Mouse (Mus musculus): Measurements from ENCODE around the gene Zzz3. TPM values are rescaled to one million over a fixed set of nuclear protein-coding genes. Genes with fewer than 3 reads are reported as not detected.

Zzz3 gene
- polyA plus RNA-seq (2015; fragmentation: Nextera tagmentation; extraction: Ambion mirVana) = 36.0 and 37.0 TPM in 2 replicates

DNA sequence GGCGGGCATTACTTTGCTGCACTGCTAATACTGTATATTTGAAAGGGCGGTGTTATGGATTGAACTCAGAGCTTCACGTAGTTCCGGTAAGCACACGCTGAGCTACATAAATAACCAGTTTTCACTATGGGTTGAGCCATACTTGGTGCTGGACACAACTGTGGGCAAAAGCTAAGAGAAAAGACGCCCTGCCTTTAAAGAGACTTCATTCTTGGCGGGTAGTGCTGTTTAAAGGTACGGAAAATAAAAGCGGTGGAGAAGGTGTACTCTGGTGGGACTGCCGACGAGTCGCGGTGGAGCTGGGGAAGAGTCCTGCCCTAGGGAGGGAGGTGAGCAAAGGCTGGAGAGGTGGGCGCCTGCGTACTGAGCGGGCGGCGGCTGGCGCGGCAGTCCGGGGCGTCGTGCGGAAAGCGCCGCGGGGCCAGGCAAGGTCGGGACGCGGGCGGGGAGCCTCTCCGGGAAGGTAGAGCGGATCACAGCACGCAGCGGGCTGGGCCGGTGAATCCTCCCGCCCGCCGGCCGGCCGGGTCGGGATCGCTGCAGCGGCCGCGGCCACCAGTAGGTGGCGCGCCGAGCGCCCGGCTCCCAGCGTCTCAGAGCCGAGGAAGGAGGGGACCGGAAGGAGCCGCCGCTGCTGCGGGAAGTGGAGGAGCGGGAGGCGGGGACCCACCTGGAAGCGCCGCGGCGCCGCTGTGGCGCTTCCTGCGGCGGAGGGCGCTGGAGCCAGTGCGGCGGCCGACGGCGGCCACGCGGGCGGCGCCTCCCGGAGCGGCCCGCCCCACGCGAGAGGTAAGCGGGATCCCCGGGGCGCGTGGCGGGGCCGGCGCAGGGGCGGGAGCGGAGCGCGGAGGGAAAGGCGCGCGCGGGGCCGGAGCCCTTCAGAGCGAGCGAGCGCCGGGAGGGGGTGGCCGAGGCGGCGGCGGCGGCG lies at the start of gene Zzz3:
Gene Zzz3, plus strand, starts transcription at position 124 of the 928 bp plus-strand sequence.
- peak within 1 kb of the TSS; percentile 77 for H3K4me3 ChIP-seq
- peak; percentile 94 for ATAC-seq (ENCODE audit: low FRiP score)
- H3K4me2 ChIP-seq = peak within 1 kb of the TSS; percentile 85
- peak within 1 kb of the TSS; percentile 91 for H3K9ac ChIP-seq
- peaks cover 41% of the 10 kb centered on the region for H3K4me1 ChIP-seq (replicated peaks)
- WGBS = under 1% methylated on average over 62 of the region's 108 CpGs
- no peaks in the 10 kb centered on the region for H3K9me3 ChIP-seq
- H3K36me3 ChIP-seq = peaks cover 12% of the 10 kb centered on the region
- H3K27ac ChIP-seq = peak within 1 kb of the TSS; percentile 99
- no peaks in the 10 kb centered on the region for H3K27me3 ChIP-seq

DNA sequence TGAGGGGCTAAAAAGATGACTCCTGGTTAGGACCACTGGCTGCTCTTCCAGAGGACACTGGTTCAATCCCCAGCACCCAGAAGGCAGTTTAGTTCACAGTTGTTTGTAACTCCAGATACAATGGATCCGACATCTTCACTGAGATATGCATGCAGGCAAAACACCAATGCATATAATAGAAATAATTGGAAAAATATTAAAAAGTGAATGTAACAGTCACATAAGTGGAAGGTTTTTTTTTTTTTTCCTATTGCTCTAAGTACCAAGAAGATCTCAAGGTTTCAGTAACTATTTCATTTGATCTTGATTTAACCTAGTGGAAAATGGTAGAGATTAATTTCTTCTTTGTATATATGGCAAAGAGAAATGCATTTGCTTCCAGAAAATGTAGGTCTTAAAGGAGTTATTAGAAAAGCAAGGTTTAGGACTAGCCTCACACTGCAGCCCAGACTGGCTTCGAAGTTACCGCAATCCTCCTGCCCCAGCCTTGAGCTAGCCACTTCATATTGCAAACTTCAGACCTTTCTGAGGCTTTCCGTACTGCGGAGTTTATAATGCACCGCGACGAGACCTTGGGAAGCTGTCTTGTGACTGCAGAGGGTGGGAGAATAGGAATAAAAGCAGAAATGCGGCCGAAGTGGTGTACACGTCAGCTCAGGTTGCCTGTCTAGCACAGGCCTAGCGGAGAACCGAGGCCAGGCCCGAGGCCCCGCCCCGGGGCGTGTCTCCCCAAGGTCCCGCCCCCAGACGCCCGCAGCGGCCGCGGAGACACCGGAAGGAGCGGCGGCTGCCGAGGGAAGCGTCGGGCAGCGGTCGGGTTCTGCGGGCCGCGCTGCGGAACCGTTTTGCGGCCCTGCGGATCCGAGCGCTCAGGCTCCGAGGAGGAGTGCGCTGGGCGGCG lies 49.3 kb upstream of the Zzz3 start, which contains the start of gene Usp33:
Gene Usp33, plus strand, starts transcription at position 747 of the 901 bp plus-strand sequence.
- Histone ChIP-seq H3K9me3 (no peaks in the 10 kb centered on the region), H3K9ac (peak within 1 kb of the TSS; percentile 85), H3K4me1 (replicated peaks) (peaks cover 35% of the 10 kb centered on the region), H3K4me3 (peak within 1 kb of the TSS; percentile 76), H3K36me3 (no peaks in the 10 kb centered on the region), H3K27me3 (no peaks in the 10 kb centered on the region), H3K27ac (peak within 1 kb of the TSS; percentile 88), H3K4me2 (peak within 1 kb of the TSS; percentile 64)
- peak; percentile 96 for ATAC-seq (ENCODE audit: low FRiP score)
- 7% methylated on average over 39 of the region's 44 CpGs for WGBS

DNA sequence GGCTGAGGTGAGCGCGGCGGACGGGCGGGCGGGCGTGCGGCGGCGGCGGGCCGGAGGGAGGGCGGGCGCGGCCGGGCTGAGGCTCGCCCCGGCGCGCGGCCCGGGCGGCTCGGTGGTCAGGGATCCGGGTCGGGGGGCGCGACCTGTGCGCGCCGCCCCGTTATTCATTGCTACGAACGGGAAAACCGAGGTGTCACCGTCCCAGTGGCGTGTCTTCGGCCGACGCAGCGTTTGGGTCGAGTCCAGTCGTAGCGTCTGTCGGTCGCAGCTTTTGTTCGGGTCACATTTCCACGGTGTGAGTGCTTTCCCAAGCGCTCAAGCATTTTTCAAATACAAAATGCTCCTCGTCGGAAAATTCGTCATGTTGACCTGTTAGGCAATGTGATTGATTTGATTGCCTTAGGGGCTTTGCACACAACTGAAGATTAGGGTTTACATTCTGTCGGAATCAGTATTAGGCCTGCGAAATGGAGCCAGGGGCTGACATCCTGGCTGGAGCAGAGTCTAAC lies 48.6 kb upstream of the Zzz3 start:
- Histone ChIP-seq H3K4me3 (peak overlapping the region; percentile 76), H3K36me3 (no peaks in the 10 kb centered on the region), H3K9me3 (no peaks in the 10 kb centered on the region), H3K27ac (peak overlapping the region; percentile 88), H3K9ac (peak overlapping the region; percentile 85), H3K27me3 (no peaks in the 10 kb centered on the region), H3K4me1 (replicated peaks) (peaks cover 40% of the 10 kb centered on the region), H3K4me2 (peak overlapping the region; percentile 64)
- under 1% methylated on average over 51 of the region's 54 CpGs for WGBS
- no peak; the same call in none of the 2 replicates for ATAC-seq (ENCODE audit: low FRiP score)

DNA sequence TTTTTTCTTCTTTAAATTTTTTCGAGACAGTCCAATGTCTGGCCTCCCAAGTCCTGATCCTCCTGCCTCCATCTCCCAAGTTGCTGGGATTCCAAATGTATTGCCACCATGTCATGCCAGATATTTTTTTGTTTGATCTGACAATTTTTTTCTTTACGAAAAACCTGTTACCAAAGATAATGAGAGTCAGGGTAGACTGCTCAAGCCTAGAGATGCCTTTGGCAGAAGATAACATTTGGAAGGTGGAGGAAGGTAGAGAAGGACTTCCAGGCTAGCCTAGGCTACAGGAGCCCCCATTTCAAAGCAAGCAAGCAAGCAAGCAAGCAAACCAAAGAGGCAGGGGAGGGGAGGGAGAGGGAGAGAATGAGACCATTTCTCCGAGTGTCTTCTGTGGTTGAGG lies 48.0 kb upstream of the Zzz3 start:
- Histone ChIP-seq H3K36me3 (no peaks in the 10 kb centered on the region), H3K27me3 (no peaks in the 10 kb centered on the region), H3K4me3 (peak overlapping the region; percentile 76), H3K9ac (peak overlapping the region; percentile 85), H3K27ac (peak overlapping the region; percentile 88), H3K9me3 (no peaks in the 10 kb centered on the region), H3K4me1 (replicated peaks) (peaks cover 40% of the 10 kb centered on the region), H3K4me2 (peak overlapping the region; percentile 64)
- 47% methylated on average over 3 of the region's 3 CpGs for WGBS
- ATAC-seq (ENCODE audit: low FRiP score) = no peak

DNA sequence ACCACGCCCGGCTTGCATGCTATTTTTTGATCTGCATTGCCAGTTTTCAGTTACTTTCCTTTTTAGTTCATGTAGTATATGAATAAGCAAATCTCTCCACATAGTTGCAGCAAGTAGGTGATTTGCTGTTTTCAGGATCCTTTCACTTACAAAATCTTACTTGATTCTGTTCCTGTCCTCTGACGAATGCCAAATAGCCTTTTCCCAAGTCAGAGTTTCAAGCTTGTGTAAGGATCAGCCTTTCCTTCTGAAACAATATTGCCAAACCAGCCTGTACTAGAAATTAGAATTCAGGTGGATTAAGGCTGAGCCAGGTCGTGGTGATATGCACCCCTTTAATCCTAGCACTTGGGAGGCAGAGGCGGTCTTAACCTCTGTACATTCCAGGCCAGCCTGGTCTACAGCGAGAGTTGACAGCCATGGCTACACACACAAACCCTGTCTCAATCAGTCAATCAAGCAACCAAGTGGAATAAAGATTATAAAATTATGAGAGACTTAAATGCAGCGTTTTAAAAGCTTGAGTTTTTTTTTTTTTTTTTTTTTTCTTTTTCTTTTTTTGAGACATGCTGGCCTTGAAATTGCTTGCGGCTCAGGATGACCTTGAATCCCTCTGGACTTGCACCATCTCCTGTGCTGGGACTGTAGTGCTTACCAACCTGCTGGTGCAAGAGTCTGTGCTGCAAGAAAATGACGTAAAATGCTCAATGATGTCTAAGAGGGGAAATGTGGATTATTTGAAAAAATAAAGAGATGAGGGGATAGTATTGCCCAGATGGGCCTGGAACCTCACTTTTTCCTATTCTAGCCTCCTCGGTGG lies 47.1 kb upstream of the Zzz3 start:
- Histone ChIP-seq H3K27ac (no peak overlapping the region), H3K27me3 (no peaks in the 10 kb centered on the region), H3K9me3 (no peaks in the 10 kb centered on the region), H3K4me3 (no peak overlapping the region), H3K4me2 (peak overlapping the region; percentile 64), H3K4me1 (replicated peaks) (peaks cover 45% of the 10 kb centered on the region), H3K36me3 (no peaks in the 10 kb centered on the region), H3K9ac (no peak overlapping the region)
- ATAC-seq (ENCODE audit: low FRiP score) = no peak
- WGBS = 84% methylated on average over 10 of the region's 10 CpGs

DNA sequence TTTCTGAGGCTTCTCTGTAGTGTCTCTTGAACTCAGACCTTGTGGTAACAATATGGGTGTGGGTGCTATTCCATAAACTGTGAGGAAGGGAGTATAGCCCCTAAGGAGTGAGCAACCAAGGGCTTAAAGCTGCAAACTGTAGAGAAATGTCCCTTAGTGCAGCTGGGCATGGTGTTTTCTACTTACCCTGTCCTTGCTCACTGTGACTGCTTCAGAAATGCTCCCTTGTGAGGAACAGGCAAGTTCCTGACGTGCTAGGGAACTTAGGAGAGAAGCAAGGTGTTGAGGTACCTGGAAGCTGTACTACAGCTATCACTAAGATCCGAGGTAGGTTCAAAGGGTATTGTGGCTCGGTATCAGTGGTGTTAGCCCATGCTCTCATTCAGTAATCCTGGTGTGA lies 44.8 kb upstream of the Zzz3 start:
- H3K4me3 ChIP-seq = no peak overlapping the region
- no peak overlapping the region for H3K4me2 ChIP-seq
- no peak overlapping the region for H3K27ac ChIP-seq
- H3K36me3 ChIP-seq = no peaks in the 10 kb centered on the region
- 88% methylated on average over 3 of the region's 3 CpGs for WGBS
- peaks cover 54% of the 10 kb centered on the region for H3K4me1 ChIP-seq (replicated peaks)
- H3K9ac ChIP-seq = no peak overlapping the region
- H3K9me3 ChIP-seq = no peaks in the 10 kb centered on the region
- no peak for ATAC-seq (ENCODE audit: low FRiP score)
- H3K27me3 ChIP-seq = no peaks in the 10 kb centered on the region

DNA sequence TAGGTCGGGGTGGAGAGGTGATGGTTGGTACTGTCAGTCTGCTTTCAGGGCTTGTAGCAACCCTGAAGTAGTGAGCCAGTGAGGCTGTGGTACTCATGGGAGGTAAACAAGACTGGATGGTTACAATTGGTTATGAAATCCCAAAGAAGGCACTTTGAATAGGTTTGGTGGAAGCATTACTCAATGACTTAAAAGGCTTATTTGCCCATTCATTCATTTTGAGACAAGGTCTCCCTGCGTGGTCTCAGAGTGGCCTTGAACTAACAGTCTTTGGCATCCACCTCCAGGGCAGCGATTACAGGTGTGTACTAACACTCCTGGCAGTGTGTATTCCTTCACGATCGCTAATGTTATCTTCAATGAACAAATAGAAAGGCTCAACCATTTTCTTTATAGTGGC lies 44.3 kb upstream of the Zzz3 start:
- H3K4me1 ChIP-seq (replicated peaks) = peaks cover 58% of the 10 kb centered on the region
- no peak for ATAC-seq (ENCODE audit: low FRiP score)

DNA sequence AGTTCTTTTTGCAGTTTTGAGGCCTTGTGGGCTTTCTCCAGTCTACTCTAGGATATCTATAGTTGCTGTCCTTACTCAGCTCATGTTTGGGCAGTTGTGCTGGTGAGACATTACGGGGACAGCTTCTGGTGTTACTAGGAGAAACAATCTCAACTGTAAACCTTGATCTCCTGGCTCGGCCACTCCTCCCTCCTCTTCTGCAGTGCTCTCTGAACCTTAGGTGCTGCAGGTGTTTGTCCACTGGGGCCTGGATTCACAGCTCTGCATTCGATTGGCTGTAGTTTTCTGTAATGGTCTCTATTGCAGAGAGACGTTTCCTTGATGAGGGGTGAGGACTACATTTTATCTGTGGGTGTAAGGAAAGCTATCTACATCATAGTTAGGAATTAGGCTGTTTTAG lies 43.0 kb upstream of the Zzz3 start:
- no peak overlapping the region for H3K4me2 ChIP-seq
- no peak overlapping the region for H3K9ac ChIP-seq
- H3K27me3 ChIP-seq = no peaks in the 10 kb centered on the region
- no peak overlapping the region for H3K27ac ChIP-seq
- 88% methylated on average over 4 of the region's 4 CpGs for WGBS
- H3K4me1 ChIP-seq (replicated peaks) = peaks cover 62% of the 10 kb centered on the region
- H3K9me3 ChIP-seq = no peaks in the 10 kb centered on the region
- H3K36me3 ChIP-seq = no peaks in the 10 kb centered on the region
- no peak for ATAC-seq (ENCODE audit: low FRiP score)
- H3K4me3 ChIP-seq = no peak overlapping the region

More for the DNA sequence above, 44.3 kb upstream of the Zzz3 start:
- Histone ChIP-seq H3K9me3 (no peaks in the 10 kb centered on the region), H3K9ac (no peak overlapping the region), H3K27ac (no peak overlapping the region), H3K27me3 (no peaks in the 10 kb centered on the region), H3K4me3 (no peak overlapping the region), H3K36me3 (no peaks in the 10 kb centered on the region), H3K4me2 (no peak overlapping the region)
- WGBS = 93% methylated on average over 5 of the region's 5 CpGs

DNA sequence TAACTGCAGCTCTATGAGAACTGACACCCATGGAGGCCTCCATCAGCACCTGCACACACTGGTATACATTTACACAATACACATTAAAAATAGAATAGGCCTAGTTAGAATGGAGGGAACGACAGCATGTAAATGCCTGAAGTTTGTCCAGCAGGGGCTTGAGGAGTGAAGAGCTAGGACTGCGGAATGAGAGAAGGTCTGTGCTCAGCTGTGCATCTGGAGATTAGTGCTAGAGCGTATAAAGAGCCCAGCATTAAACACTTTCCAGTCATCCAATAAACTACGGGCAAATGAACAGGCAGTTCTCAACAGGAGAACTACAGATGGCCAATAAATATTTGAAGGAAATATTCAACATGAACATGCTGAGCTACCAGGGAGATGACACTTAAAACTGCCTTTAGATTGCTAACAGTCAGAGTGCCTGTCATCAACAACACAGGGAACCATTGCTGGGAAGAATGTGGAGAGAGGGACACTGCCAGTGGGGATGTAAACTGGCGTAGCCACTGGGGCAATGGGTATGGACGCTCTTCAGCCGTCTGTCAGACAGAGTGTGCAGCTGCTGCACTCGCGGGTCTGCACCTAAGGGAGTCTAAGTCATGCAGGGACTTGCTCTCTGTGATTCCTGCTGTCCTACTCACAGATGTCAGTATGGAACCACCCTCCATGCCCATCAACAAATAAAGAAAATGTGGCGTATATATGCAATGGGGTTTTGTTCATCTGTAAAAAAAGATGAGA lies 41.7 kb upstream of the Zzz3 start:
- ATAC-seq (ENCODE audit: low FRiP score) = peak; percentile 43; the same call in 1 of the 2 replicates
- peak overlapping the region; percentile 41; the same call in 1 of the 2 replicates for H3K27ac ChIP-seq
- 69% methylated on average over 10 of the region's 10 CpGs for WGBS

DNA sequence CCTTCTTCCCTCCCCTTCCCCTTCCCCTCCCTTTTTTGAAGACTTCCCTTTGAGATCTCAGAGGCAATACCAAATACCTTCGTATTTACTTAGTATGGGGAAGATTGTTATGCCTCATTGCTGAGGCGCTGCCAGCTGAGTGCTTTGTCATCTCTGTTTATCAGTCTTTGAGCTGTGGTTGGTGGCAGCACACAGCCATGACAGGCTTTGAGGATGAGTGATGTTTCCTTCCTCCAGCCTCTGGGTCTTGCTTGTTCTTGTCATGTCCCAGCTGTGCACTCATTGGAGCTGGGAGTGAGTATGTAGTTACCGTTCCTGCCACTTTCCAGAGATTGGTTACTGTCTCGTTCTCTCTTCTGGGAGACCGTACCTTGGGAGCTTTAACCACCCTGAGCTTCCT lies 39.9 kb upstream of the Zzz3 start:
- Histone ChIP-seq H3K27me3 (no peaks in the 10 kb centered on the region), H3K4me2 (no peak overlapping the region), H3K4me1 (replicated peaks) (peaks cover 38% of the 10 kb centered on the region), H3K9ac (no peak overlapping the region), H3K9me3 (no peaks in the 10 kb centered on the region), H3K4me3 (no peak overlapping the region), H3K36me3 (peaks cover 13% of the 10 kb centered on the region; the same call in 1 of the 2 replicates), H3K27ac (no peak overlapping the region; the same call in 1 of the 2 replicates)
- 0 out of 2 replicates have a peak, but pooled peaks have one; percentile 43 for ATAC-seq (ENCODE audit: low FRiP score)
- 59% methylated on average over 5 of the region's 5 CpGs for WGBS

More for the DNA sequence above, 41.7 kb upstream of the Zzz3 start:
- no peaks in the 10 kb centered on the region for H3K9me3 ChIP-seq
- peaks cover 50% of the 10 kb centered on the region for H3K4me1 ChIP-seq (replicated peaks)
- no peaks in the 10 kb centered on the region for H3K36me3 ChIP-seq
- peak overlapping the region; percentile 29; the same call in 1 of the 2 replicates for H3K9ac ChIP-seq
- no peaks in the 10 kb centered on the region for H3K27me3 ChIP-seq
- no peak overlapping the region for H3K4me3 ChIP-seq
- no peak overlapping the region for H3K4me2 ChIP-seq

DNA sequence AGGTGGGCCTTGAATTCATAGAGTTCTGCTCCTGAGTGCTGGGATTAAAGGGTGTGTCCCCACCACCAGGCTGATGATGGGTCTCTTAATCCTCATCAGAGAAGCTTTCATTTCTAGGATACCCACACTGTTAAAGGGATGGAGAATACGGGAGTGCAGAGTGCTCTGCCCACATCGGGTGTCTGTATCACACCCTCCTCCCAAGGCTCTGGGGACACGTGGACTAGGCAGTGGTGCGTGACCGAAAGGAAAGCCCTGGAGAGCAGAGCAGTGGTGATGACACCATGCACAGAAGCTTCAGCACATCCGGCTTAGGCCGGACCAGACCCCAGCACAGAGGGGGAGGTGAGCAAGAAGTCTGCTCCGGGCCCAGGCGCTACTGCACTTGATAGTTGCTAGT lies 38.5 kb upstream of the Zzz3 start:
- Histone ChIP-seq H3K9me3 (no peaks in the 10 kb centered on the region), H3K27ac (no peak overlapping the region), H3K36me3 (peaks cover 25% of the 10 kb centered on the region), H3K4me2 (no peak overlapping the region), H3K4me3 (no peak overlapping the region), H3K9ac (no peak overlapping the region), H3K27me3 (no peaks in the 10 kb centered on the region), H3K4me1 (replicated peaks) (peaks cover 26% of the 10 kb centered on the region)
- WGBS = 80% methylated on average over 9 of the region's 9 CpGs
- no peak for ATAC-seq (ENCODE audit: low FRiP score)
